Mouse (Mus musculus): ENCODE data around the gene Ppfia2.

GRCm38 (mm10) chr10:106775571-106775970 is 305.4 kb downstream of the Ppfia2 start:
- TF ChIP-seq CTCF (IDR thresholded peaks at IDR 0.05) (no peak), EP300 (IDR thresholded peaks at IDR 0.05; ENCODE audit: insufficient read depth, low read depth, low read length) (no peak), POLR2A (IDR thresholded peaks at IDR 0.05; ENCODE audit: insufficient read depth, low read depth, low read length) (no peak)

Measured in heart, adult 2 months (tissue).